Mouse (Mus musculus): ENCODE results near the gene Tbxas1. TPM values are rescaled to one million over a fixed set of nuclear protein-coding genes. Genes with fewer than 3 reads are reported as not detected.

Tbxas1 gene
- polyA plus RNA-seq, 1 experiment from 2014 or later = 1.5 TPM

DNA sequence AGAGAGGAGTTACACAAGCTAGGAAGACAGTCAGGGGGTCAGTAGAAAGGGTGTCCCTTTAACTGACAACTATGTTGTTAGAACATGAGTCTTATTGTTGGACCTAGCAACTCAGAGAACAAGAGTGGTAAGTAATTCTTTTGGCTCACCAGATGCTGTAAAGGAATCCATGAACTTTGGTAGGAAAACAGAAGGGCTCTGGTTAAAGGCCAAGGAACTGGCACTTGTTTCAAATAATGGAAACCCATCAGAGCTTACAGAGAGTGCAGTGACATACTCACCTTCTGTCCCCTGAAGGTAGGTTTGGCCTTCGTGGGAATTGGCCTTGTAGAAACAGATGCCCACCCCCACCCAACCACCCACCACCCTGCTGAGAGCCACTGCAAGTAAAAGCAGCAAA is 97.6 kb downstream of the Tbxas1 start:
- DNase-seq (ENCODE audit: low spot score) (no peak), ATAC-seq (replicated peaks; ENCODE audit: low FRiP score) (no peak)
- Histone ChIP-seq H3K9ac (ENCODE audit: low read length) (no peak overlapping the region), H3K27ac (ENCODE audit: low read depth, low read length) (no peak overlapping the region), H3K36me3 (ENCODE audit: control insufficient read depth, insufficient read depth, low read length) (no peaks in the 10 kb centered on the region), H3K27me3 (ENCODE audit: control insufficient read depth, insufficient read depth, low read length) (no peaks in the 10 kb centered on the region), H3K4me1 (replicated peaks; ENCODE audit: control insufficient read depth, insufficient read depth, low read length) (no peaks in the 10 kb centered on the region), H3K4me2 (ENCODE audit: low read depth, low read length, severe bottlenecking) (no peak overlapping the region), H3K9me3 (ENCODE audit: control insufficient read depth, low read length) (no peaks in the 10 kb centered on the region), H3K4me3 (ENCODE audit: low read depth, low read length) (no peak overlapping the region)
- WGBS = 42% methylated on average over 1 of the region's 1 CpGs

DNA sequence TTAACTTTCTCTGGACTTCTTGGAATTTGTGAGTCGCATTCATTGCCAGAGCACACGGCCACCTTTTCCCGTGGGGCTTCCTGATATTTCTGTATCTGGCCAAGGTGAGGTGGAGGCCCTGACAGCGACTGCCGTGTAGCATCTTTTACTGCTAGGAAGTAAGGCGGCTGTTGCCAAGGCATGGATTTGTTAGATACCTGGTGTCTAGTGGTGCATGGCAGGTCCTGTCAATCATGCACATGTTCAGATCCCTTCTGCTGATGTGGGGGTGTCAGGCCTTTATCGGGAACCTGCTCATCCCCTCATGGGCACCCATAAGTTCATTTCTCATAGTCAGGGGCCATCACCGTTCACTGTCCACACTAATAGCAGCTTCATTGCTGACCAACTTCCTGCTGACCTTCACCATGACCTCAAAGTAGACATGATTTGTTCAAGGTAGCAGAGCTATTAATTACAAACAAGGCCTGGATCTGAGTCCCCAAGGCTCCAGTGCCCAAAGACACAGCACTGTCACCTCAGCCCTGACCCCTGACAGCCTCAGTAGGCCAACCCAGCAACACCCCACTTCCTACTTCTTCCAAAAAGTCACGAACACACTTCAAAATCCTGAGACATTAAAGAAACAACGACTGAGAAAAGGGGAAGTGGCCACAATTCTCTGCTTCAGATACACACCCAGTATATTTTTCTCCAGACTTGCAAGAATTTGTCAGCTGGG is 98.4 kb downstream of the Tbxas1 start:
- H3K9me3 ChIP-seq (ENCODE audit: control insufficient read depth, low read length) = no peaks in the 10 kb centered on the region
- no peak overlapping the region for H3K4me3 ChIP-seq (ENCODE audit: low read depth, low read length)
- no peaks in the 10 kb centered on the region for H3K4me1 ChIP-seq (replicated peaks; ENCODE audit: control insufficient read depth, insufficient read depth, low read length)
- no peaks in the 10 kb centered on the region for H3K27me3 ChIP-seq (ENCODE audit: control insufficient read depth, insufficient read depth, low read length)
- 91% methylated on average over 10 of the region's 10 CpGs for WGBS
- DNase-seq (ENCODE audit: low spot score) (no peak), ATAC-seq (replicated peaks; ENCODE audit: low FRiP score) (no peak)
- H3K9ac ChIP-seq (ENCODE audit: low read length) = no peak overlapping the region
- H3K36me3 ChIP-seq (ENCODE audit: control insufficient read depth, insufficient read depth, low read length) = no peaks in the 10 kb centered on the region
- no peak overlapping the region for H3K4me2 ChIP-seq (ENCODE audit: low read depth, low read length, severe bottlenecking)
- no peak overlapping the region for H3K27ac ChIP-seq (ENCODE audit: low read depth, low read length)

- Histone ChIP-seq H3K27me3 (ENCODE audit: control insufficient read depth, insufficient read depth, low read length) (no peaks in the 10 kb centered on the region), H3K4me1 (replicated peaks; ENCODE audit: control insufficient read depth, insufficient read depth, low read length) (no peaks in the 10 kb centered on the region), H3K4me3 (ENCODE audit: low read depth, low read length) (no peak overlapping the region), H3K9ac (ENCODE audit: low read length) (no peak overlapping the region), H3K27ac (ENCODE audit: low read depth, low read length) (no peak overlapping the region), H3K4me2 (ENCODE audit: low read depth, low read length, severe bottlenecking) (no peak overlapping the region), H3K9me3 (ENCODE audit: control insufficient read depth, low read length) (no peaks in the 10 kb centered on the region), H3K36me3 (ENCODE audit: control insufficient read depth, insufficient read depth, low read length) (no peaks in the 10 kb centered on the region)
- 83% methylated on average over 1 of the region's 1 CpGs for WGBS
- ATAC-seq (replicated peaks; ENCODE audit: low FRiP score) (no peak), DNase-seq (ENCODE audit: low spot score) (no peak)
Measured at GRCm38 (mm10) chr6:38974162-38974525, 98.9 kb downstream of the Tbxas1 start.

DNA sequence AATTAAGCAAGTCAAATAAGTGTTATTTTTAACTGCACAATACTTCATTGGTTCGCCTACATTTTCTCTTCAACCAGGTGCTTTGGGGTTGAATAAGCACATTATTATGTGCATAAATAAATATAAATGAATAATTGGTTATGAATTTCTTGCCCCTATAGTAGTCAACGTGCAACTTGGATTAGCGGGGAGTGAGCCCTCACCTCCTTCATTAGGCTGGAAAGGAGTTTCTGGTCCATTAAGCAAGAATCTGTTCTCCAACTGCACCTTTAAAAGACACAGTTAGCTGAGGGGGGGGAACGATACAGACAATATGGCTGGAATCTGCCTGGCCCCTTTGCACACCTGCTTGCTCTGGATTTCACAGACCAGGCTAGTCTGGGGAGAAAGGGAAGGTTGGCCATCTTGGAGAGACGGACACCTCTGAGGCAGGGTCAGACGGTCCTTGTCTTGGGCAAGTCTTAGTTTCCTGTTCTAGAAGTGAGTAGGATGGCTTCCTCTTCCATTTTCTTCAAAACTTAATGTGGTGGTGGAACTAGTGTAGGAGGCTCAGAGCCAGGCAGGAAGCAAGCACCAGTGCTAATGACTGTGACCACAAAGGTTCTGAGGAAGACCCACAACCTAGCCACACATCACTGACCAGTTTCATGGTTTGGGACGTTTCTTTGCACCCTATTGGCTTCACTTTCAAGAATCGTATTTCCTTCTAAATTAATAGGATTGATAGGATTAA is 99.5 kb downstream of the Tbxas1 start:
- Histone ChIP-seq H3K27ac (ENCODE audit: low read depth, low read length) (no peak overlapping the region), H3K4me3 (ENCODE audit: low read depth, low read length) (no peak overlapping the region), H3K4me2 (ENCODE audit: low read depth, low read length, severe bottlenecking) (no peak overlapping the region), H3K36me3 (ENCODE audit: control insufficient read depth, insufficient read depth, low read length) (no peaks in the 10 kb centered on the region), H3K27me3 (ENCODE audit: control insufficient read depth, insufficient read depth, low read length) (no peaks in the 10 kb centered on the region), H3K9ac (ENCODE audit: low read length) (no peak overlapping the region), H3K4me1 (replicated peaks; ENCODE audit: control insufficient read depth, insufficient read depth, low read length) (no peaks in the 10 kb centered on the region), H3K9me3 (ENCODE audit: control insufficient read depth, low read length) (no peaks in the 10 kb centered on the region)
- ATAC-seq (replicated peaks; ENCODE audit: low FRiP score) (no peak), DNase-seq (ENCODE audit: low spot score) (no peak)
- 86% methylated on average over 8 of the region's 8 CpGs for WGBS

- H3K27me3 ChIP-seq (ENCODE audit: control insufficient read depth, insufficient read depth, low read length) = no peaks in the 10 kb centered on the region
- no peak overlapping the region for H3K27ac ChIP-seq (ENCODE audit: low read depth, low read length)
- no peaks in the 10 kb centered on the region for H3K4me1 ChIP-seq (replicated peaks; ENCODE audit: control insufficient read depth, insufficient read depth, low read length)
- H3K9ac ChIP-seq (ENCODE audit: low read length) = no peak overlapping the region
- 93% methylated on average over 4 of the region's 4 CpGs for WGBS
- H3K9me3 ChIP-seq (ENCODE audit: control insufficient read depth, low read length) = no peaks in the 10 kb centered on the region
- no peaks in the 10 kb centered on the region for H3K36me3 ChIP-seq (ENCODE audit: control insufficient read depth, insufficient read depth, low read length)
- ATAC-seq (replicated peaks; ENCODE audit: low FRiP score) (no peak), DNase-seq (ENCODE audit: low spot score) (no peak)
- no peak overlapping the region for H3K4me3 ChIP-seq (ENCODE audit: low read depth, low read length)
- H3K4me2 ChIP-seq (ENCODE audit: low read depth, low read length, severe bottlenecking) = no peak overlapping the region
Measured at GRCm38 (mm10) chr6:38975866-38976265, 100.7 kb downstream of the Tbxas1 start.

DNA sequence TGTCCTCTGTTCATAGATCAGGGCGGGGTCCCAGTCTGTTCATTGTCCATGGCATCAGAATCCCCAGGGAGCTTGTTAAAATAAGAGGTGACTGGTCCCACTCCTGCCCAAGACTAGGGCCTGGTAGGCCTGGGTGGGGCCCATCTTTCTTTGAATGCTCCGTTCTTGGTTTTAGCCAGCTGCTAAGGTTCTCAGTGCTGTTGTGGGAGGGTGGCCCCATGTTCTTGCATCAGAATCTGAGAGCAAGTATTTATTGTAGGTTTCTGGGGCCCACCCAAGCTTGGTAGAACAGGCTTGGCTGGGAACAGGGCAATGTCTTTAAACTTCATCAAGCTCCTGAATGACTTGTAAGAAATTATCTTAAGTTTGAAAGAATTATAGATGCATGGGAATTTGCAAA is 101.2 kb downstream of the Tbxas1 start:
- no peak for DNase-seq (ENCODE audit: low spot score)
- no peak for ATAC-seq (replicated peaks; ENCODE audit: low FRiP score)
- Histone ChIP-seq H3K36me3 (ENCODE audit: control insufficient read depth, insufficient read depth, low read length) (no peaks in the 10 kb centered on the region), H3K4me1 (replicated peaks; ENCODE audit: control insufficient read depth, insufficient read depth, low read length) (no peaks in the 10 kb centered on the region), H3K4me3 (ENCODE audit: low read depth, low read length) (no peak overlapping the region), H3K9me3 (ENCODE audit: control insufficient read depth, low read length) (no peaks in the 10 kb centered on the region), H3K4me2 (ENCODE audit: low read depth, low read length, severe bottlenecking) (no peak overlapping the region), H3K27ac (ENCODE audit: low read depth, low read length) (no peak overlapping the region), H3K27me3 (ENCODE audit: control insufficient read depth, insufficient read depth, low read length) (no peaks in the 10 kb centered on the region), H3K9ac (ENCODE audit: low read length) (no peak overlapping the region)
- WGBS = 77% methylated on average over 2 of the region's 2 CpGs

DNA sequence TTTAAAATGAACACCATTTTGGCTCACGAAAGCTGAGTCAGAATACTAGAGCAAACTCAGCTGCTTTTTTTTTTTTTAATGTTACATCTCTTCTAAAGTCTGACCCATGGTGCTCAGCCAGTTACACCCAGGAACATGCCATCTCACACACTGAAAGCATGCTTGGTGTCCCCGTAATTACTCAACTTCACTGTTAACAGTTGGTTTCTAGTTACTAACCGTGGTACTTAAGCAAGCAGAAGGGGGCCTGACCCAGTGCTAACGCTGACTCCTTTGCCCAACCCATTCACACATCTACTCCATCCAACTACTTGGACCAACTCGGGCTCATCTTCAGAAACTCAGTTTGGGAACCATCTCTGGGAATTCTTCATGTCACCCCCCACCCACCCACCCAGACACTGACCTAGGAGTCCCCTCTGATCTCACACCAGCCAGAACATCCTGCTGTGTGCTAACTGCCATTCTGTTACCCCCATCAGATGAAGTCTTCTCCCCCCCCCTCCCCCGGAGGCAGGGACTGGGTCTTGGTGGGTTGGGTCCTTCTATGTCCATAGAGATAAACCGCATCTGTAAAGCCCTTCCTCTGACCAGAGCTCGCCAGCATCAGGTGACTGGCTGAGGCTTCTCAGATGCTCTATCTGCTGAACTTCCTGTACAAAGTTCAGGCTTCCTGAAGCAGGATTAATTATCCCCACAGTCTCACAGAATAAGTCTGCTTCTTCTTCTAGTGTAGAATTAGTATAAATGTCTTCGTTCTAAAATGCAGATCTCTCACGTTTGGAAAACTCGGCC is 105.9 kb downstream of the Tbxas1 start:
- no peak for DNase-seq (ENCODE audit: low spot score)

DNA sequence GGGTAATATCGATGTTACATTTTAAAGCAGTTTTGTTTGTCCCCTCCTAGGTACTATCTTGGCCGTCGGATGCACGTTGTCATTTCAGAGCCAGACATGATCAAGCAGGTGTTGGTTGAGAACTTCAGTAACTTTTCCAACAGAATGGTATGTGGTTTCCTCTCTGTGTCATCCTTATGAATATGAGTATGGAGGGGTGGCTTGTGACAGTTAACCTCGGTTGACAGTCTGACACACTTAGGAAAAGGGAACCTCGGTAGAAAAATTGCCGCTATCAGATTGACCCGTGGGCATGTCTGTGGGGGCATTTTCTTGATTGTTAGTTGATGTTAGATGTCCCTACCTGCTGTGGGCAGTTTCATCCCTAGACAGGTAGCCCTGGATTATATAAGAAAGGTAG is 106.9 kb downstream of the Tbxas1 start:
- Histone ChIP-seq H3K4me3 (ENCODE audit: low read depth, low read length) (no peak overlapping the region), H3K36me3 (ENCODE audit: control insufficient read depth, insufficient read depth, low read length) (no peaks in the 10 kb centered on the region), H3K27me3 (ENCODE audit: control insufficient read depth, insufficient read depth, low read length) (no peaks in the 10 kb centered on the region), H3K27ac (ENCODE audit: low read depth, low read length) (no peak overlapping the region), H3K4me2 (ENCODE audit: low read depth, low read length, severe bottlenecking) (no peak overlapping the region), H3K4me1 (replicated peaks; ENCODE audit: control insufficient read depth, insufficient read depth, low read length) (no peaks in the 10 kb centered on the region), H3K9me3 (ENCODE audit: control insufficient read depth, low read length) (no peaks in the 10 kb centered on the region), H3K9ac (ENCODE audit: low read length) (no peak overlapping the region)
- WGBS = 96% methylated on average over 8 of the region's 8 CpGs
- DNase-seq (ENCODE audit: low spot score) (no peak), ATAC-seq (replicated peaks; ENCODE audit: low FRiP score) (no peak)

More for the DNA sequence above, 105.9 kb downstream of the Tbxas1 start:
- H3K27ac ChIP-seq (ENCODE audit: low read depth, low read length) = no peak overlapping the region
- ATAC-seq (replicated peaks; ENCODE audit: low FRiP score) = no peak
- 84% methylated on average over 11 of the region's 11 CpGs for WGBS
- H3K9me3 ChIP-seq (ENCODE audit: control insufficient read depth, low read length) = no peaks in the 10 kb centered on the region
- H3K36me3 ChIP-seq (ENCODE audit: control insufficient read depth, insufficient read depth, low read length) = no peaks in the 10 kb centered on the region
- H3K27me3 ChIP-seq (ENCODE audit: control insufficient read depth, insufficient read depth, low read length) = no peaks in the 10 kb centered on the region
- H3K4me1 ChIP-seq (replicated peaks; ENCODE audit: control insufficient read depth, insufficient read depth, low read length) = no peaks in the 10 kb centered on the region
- no peak overlapping the region for H3K4me3 ChIP-seq (ENCODE audit: low read depth, low read length)
- no peak overlapping the region for H3K9ac ChIP-seq (ENCODE audit: low read length)
- H3K4me2 ChIP-seq (ENCODE audit: low read depth, low read length, severe bottlenecking) = no peak overlapping the region
